Mouse (Mus musculus) inflammation-experienced regulatory T-cells, adult 6 months (primary cell): ENCODE results near the gene Irak3. TPM values are rescaled to one million over a fixed set of nuclear protein-coding genes. Genes with fewer than 3 reads are reported as not detected.
"Not testable (repeated sequence)": the region's sequence is repeated elsewhere in the genome, so short reads cannot be mapped to it uniquely, and the experiment has no call there.

Experiments
- ATAC-seq: one replicate; pipeline ENCODE4 v1.8.0; 2017
- polyA plus RNA-seq, 3 experiments: library from polyadenylated mRNA; unstranded; fragments of 100-300 nt; shearing (Covaris generic); gene quantifications; one replicate each; pipeline ENCODE4 v1.2.1; 2017

Gene Irak3
- polyA plus RNA-seq, 3 experiments from 2014 or later = 0.54 to 2.1 (median 0.65) TPM

- ATAC-seq = no peak
These were observed 38.4 kb downstream of the Irak3 start for GRCm38 (mm10) chr10:120163490-120163889.

GRCm38 (mm10) chr10:120162840-120163239 lies 39.1 kb downstream of the Irak3 start:
- no peak for ATAC-seq

- no peak for ATAC-seq
These were observed 41.4 kb downstream of the Irak3 start for GRCm38 (mm10) chr10:120160533-120160932.

GRCm38 (mm10) chr10:120153911-120154310 lies 48.0 kb downstream of the Irak3 start:
- no peak for ATAC-seq

- no peak for ATAC-seq
These were observed 50.3 kb downstream of the Irak3 start for GRCm38 (mm10) chr10:120151672-120152071.

GRCm38 (mm10) chr10:120140916-120141516 lies 60.9 kb downstream of the Irak3 start:
- ATAC-seq = peak; percentile 38

GRCm38 (mm10) chr10:120140193-120140592 lies 61.7 kb downstream of the Irak3 start:
- no peak for ATAC-seq

GRCm38 (mm10) chr10:120136020-120136562 lies 65.8 kb downstream of the Irak3 start:
- ATAC-seq = no peak

GRCm38 (mm10) chr10:120133697-120134096 lies 68.2 kb downstream of the Irak3 start:
- no peak for ATAC-seq

- ATAC-seq = peak; percentile 48
These were observed 71.3 kb downstream of the Irak3 start for GRCm38 (mm10) chr10:120130621-120131020.

GRCm38 (mm10) chr10:120128601-120129277 lies 73.2 kb downstream of the Irak3 start:
- ATAC-seq = no peak

GRCm38 (mm10) chr10:120125465-120125857 lies 76.5 kb downstream of the Irak3 start:
- ATAC-seq = peak; percentile 16

GRCm38 (mm10) chr10:120124801-120125464 lies 77.0 kb downstream of the Irak3 start:
- peak; percentile 91 for ATAC-seq

GRCm38 (mm10) chr10:120123721-120124120 lies 78.2 kb downstream of the Irak3 start:
- ATAC-seq = no peak

- ATAC-seq = no peak
These were observed 86.7 kb downstream of the Irak3 start for GRCm38 (mm10) chr10:120115249-120115648.

- ATAC-seq = no peak
These were observed 87.4 kb downstream of the Irak3 start for GRCm38 (mm10) chr10:120114493-120114892.

GRCm38 (mm10) chr10:120113980-120114379 lies 88.0 kb downstream of the Irak3 start:
- ATAC-seq = no peak

- ATAC-seq = not testable (repeated sequence)
These were observed 88.4 kb downstream of the Irak3 start for GRCm38 (mm10) chr10:120113482-120113881.

- peak; percentile 97 for ATAC-seq
These were observed 89.2 kb downstream of the Irak3 start, which contains the start of gene Helb for GRCm38 (mm10) chr10:120112507-120113396. Helb (minus strand) TSS chr10:120112987.

GRCm38 (mm10) chr10:120111691-120112319 lies 90.1 kb downstream of the Irak3 start:
- ATAC-seq = no peak

GRCm38 (mm10) chr10:120100806-120101205 lies 101.1 kb downstream of the Irak3 start:
- ATAC-seq = no peak

GRCm38 (mm10) chr10:120097564-120097963 lies 104.4 kb downstream of the Irak3 start:
- no peak for ATAC-seq
